Mouse (Mus musculus) urinary bladder, adult 18-20 months (tissue): ENCODE data around the gene Sart3.

Source experiments
- DNase-seq, 2 experiments: peaks; one replicate each; pipeline ENCODE4 v3.0.0; 2022; ENCODE audit warnings: low spot score in 2 of 2, mixed read lengths in 2 of 2

Sart3 gene

DNA sequence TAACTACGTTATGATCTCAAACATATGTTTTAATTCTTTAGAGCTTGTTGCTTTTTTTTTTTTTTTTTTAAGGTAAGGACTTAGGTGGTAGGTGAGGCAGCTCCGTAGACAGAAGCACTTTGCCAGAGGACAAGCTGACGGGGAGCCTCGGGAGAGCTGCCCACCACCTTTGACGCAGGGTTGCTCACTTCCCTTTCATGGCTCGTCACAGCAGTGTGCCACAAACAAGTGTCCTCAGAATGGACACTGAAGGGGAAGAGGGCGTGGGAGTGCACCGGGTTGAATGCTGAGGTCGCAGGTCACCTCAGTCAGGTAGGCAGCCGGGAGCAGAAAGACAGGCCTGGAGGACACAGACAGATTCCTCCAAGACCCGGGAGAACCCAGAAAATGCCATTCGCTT, 46.9 kb downstream of the Sart3 start:
- DNase-seq: no peak

DNA sequence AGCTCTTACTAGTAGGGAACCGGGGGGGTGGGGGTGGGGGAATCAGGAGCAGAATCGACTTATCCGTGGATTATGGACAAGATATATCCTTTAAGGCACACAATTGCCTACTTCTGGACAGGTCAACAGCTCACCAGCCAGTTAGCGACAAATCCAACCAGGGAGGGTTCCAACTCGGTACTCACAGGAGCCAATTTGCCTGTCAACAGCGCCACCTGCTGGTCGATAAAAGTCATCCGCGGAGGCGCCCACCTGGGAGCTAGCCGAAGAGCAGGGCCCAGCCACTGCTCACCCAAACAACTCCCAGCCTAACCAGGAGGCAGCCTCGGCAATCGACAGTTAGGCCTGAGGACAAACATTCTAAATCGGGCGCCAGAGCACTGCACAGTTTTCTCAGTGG, 47.9 kb downstream of the Sart3 start, which contains the start of gene 1700069L16Rik:
Gene 1700069L16Rik (minus strand): TSS at position 327 of the 400 bp plus-strand sequence.
- DNase-seq: peak; percentile 52 to 76

DNA sequence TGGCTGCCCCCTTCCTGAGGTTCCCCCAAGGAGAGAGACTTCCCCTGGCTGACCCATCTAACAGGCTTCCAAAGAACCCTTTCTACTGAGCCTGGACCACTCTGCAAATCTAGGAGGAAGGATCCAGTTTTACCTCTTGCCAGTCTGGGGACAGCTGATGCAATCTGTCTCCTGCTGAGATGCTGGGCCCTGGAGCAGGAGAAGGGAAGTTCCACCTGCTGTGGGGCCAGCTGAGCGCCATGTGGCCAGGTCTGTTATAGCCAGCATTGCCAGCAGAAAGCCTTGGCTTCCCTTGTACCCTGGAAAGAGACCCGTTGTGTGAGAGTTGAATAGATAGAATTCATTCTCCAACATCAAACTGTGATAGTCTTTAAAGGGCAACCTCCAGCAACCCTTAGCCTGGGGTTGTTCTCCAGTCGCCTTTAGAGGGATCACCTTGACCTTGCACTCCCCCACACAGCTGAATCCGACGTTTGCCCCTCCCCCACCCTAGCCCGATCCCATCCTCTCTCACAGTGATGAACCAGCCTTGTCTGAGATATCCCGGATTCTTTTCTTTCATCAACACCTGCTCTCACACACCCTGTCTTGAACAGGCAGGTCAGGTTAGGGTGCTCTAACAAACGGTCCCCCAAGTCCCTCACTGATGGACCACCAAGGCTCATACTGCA, 48.6 kb downstream of the Sart3 start:
- no peak for DNase-seq

DNA sequence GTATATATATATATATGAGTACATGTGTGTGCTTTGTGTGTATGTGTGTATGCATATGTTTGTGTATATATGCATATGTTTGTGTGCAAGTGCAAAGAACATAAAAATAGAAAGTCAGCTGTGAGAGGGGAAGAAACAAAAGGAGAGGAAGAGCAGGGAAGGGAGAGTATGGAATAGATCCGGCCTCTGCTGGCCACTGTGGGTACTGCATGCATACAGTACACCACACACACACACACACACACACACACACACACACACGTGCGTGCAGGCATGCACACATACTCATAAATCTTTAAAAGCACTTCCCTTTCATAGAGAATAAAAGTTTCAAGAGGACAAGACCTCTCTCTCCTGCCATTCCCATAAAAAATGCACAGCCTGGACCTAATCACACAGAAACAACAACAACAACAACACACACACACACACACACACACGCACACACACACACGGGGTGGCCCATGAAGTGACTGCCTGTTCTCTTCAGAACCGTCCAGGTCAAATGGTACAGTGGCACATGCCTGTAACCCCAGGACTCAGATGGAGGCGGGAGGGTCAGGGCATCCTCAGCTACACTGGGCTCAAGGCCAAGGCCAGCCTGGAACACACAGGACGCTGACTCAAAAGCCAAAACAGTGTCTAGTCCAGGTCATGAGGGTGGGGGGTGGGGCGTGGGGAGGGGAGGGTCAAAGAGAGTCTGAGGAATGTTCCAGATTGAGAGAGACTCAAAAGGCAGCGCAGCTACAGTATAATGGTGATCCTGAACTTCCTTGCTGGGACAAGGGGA, 49.9 kb downstream of the Sart3 start:
- DNase-seq: no peak

DNA sequence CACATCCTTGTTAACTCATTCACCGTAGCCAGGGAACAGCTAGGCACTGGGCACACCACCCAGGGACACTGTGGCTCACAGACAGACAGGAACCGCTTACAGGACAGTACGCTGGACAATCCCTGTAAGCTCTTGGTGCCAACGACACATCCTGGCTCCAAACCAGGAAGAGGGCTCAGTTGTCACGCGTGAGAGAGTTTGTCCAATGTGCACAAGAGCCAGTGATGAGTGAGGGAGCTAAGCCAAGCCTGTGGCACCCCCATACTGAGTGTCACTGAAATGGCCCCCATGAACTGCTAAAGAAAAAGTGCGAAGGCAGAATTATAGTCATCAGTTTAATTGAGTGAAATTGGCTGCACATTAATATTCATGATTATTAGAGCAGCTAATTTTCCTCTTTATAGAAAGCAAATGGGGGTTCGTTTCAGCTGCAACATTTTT, 53.1 kb downstream of the Sart3 start:
- DNase-seq: no peak

DNA sequence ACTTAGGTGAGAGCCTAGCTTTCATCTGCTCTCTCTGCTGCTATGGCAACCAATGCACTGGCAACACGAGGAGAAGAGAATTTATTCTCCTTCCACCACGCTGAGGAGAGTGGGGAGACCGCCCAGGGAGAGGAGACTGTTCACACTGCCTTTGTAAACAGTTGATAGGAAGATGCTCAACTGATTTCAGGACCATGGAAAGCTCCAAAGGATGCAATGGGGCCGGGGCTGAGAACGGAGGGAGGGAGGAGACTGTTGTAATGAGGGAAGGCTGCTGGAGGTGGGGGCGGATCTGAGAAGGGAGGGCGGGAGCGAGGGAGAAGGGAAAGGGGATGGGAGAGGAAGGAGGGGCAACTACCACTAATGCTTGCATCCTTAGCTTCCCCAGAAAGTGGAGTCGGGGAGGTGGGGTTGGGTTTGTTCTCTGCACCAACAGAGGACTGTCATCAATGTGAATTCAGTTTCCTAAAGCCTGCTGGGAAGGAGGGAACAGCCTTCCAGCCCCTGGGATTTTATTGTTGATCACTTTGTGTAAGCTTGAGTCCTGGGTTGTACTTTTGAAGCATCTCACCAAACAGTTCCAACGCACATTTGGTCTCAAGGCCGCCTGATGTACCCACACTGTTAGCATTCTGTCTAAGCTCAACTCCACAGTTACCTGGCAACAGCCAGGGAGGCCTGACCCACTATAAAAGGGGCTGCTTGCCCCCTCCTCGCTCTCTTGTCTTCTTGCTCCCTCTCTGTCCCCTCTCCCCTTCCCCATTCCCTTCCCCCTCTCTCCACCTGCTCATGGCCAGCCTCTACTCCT, 55.5 kb downstream of the Sart3 start:
- no peak for DNase-seq

DNA sequence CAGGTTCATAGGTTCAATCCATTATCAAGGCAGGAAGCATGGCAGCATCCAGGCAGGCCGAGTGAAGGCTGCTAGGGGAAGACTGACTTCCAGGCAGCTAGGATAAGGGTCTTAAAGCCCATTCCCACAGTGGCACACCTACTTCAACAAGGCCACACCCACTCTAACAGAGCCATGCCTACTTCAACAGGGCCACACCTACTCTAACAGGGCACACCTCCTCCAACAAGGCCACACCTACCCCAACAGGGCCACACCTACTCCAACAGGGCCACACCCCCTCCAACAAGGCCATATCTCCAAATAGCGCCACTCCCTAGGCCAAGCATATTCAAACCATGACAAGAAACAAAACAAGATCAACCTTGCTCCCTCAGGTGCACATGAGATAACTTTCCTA, 59.4 kb downstream of the Sart3 start:
- no peak for DNase-seq

DNA sequence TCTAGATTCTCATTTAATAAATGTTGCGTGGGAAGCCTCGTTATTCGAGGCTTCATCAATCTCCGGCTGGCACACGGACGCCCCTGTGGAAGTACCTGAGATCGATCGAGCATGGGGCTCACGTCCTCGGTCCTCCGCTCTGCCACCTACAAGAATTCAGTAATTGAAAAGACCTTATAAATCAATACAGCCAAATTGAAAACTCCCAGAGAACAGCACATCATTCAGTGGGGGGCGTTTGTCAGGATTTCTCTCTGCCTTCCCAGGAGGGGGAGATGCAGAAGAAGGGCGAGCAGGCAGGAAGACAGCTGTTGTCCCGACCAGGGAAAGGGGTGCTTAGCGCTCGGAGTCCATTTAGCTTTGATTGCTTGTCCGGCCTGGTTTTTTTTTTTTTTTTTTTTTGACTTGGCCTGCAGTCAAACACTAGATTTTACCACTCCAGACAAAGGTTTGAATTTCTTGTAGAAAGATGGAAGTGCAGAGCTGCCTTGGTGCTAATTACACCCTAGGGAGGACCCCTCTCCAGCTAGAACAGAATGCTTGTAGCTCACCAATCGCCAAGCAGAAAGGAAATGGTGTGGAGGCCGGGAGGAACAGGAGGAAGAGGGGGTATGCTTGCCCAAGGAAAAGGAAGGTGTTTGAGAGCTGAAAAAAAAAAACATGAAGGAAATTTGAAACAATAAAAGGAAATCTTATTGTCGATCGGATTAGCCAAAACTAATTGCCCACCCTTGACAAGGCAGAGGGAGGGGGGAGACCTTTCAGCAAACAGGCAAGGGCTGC, 68.3 kb downstream of the Sart3 start:
- DNase-seq: no peak

DNA sequence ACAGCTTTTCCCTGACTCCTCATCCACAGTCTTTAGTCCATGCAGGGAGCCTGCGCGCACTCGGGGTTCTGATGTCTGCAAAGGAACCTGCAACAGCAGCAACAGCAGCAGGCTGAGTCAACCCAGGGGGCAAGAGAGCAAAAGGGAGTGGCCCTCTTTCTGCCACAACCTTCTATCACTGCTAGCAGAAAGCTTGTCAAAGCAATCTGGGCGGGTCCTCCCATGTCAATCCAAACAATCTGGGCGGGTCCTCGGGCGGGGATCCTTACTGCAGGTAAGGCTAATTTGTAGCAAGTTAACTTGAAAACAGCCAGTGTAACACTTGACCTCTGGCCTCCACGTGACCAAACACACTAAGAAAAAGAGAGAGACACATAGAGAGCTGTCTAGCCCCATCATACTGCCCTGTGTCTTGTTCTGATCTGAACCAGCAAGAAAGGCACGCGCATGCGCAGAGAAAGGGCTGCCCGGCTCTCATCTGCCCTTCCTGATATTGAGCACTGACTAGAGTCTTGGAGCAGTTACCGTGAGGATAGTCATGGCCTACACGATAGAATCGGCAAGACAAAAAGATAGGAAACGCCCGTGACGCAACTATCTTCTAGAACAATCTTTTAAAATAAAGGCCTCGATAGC, 71.8 kb downstream of the Sart3 start:
- no peak for DNase-seq

DNA sequence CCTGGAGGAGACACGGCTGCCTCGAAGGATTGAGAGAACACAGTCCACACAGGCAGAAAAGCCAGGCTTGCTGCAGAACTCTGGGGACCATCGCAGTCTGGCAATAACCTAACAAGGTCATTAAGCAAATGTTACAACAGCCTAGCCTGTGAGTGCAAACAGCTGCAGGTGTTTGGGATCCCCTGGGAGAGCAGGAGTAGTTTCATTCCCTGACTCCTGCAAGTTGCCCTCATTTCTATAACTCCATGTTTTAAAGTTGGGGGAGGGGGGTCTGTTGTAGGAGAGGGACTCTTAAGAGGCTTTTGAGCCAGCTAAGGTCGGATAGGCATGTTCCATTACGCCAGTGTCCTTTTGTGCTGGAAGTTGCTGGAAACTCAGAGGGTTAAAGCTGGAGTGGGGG, 77.9 kb downstream of the Sart3 start:
- DNase-seq: no peak

DNA sequence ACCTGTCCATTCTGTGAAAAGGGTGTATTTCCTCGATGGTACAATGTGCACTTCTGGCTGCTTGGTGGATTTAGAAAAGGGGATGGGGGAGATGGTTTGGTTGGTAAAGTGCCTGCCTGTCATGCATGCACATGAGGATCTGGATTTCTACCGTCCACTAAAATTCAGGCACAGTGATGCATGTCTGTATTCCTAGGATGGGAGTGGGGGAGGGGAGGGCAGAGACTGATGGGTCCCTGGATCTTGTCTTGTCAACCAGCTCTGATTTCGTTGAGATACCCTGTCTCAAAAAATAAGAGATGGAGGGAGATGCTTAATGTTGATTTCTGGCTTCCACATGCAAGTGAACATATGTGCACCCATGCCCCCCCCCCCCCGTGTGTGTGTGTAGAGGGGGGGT, 78.3 kb downstream of the Sart3 start:
- no peak for DNase-seq

DNA sequence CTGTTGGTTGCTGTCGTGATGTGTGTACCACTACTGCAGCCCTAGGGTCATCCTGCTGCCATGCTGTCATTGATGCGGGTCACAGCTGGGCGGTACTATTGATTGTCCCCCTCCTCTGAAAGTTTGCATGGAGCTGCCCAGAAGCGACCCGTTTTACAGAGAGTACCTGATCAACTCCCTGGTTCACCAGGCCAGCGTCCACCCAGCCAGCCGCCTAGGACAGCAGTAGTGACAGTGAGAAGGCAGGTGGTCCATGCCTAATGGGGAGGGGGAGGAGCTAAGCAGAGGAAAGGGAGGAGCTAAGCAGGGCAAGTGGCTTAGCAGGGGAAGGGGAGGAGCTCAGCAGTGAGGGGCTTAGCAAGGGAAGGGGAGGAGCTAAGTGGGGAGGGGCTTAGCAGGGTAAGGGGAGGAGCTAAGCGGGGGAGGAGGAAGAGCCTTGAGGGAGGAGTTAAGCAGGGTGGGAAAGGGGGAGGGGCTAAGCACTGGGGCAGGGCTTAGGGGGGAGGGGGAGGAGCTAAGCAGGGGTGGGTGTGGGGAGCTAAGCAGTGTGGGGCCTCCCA, 79.0 kb downstream of the Sart3 start:
- DNase-seq: no peak
